Mouse (Mus musculus): ENCODE measurements around the gene Cnp. TPM values are rescaled to one million over a fixed set of nuclear protein-coding genes. Genes with fewer than 3 reads are reported as not detected.

The Cnp gene
- 32.8 TPM for polyA plus RNA-seq (2014; fragmentation: Illumina TruSeq; extraction: RNeasy Lipid Tissue Mini Kit (QIAGEN cat#74804); ENCODE audit: insufficient read depth, low read depth, low replicate concordance)

DNA sequence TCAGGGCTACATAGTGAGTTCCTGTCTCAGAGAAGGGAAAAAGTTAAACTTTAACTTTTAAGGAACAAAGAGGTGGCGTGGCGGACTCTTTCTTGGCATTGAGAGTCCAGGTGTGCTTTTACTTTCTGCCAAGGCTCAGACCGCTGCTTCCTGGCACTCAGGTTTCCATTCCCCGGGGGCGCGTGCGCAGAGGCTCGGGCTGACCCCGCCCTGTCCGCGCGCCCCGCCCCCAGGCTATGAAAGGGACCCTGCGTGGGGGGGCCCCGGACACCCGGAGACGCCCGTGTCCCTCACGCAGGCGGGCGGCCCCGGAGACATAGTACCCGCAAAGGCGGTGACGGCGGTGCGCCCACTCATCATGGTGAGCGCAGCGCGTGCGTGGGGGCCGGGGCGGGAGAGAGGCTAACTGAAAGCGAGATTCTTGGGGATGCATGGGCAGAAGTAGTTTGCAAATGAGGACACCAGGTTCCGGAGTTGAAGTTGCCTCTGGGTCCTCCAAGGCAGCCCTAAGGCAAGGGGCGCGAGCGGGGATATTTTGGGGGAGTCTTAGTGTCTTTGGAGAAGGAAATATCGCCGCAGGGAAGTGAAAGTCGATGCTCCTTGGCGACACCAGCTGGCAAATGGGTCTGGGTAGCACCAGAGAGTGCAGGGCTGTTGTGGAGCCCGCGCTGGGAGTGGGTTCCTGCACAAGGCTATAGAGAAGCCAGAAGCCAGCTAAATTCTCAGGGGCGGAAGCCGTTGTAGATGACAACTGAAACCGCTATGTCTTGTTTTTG lies at the start of gene Cnp:
Gene Cnp (plus strand): TSS at position 197 of the 776 bp plus-strand sequence.

DNA sequence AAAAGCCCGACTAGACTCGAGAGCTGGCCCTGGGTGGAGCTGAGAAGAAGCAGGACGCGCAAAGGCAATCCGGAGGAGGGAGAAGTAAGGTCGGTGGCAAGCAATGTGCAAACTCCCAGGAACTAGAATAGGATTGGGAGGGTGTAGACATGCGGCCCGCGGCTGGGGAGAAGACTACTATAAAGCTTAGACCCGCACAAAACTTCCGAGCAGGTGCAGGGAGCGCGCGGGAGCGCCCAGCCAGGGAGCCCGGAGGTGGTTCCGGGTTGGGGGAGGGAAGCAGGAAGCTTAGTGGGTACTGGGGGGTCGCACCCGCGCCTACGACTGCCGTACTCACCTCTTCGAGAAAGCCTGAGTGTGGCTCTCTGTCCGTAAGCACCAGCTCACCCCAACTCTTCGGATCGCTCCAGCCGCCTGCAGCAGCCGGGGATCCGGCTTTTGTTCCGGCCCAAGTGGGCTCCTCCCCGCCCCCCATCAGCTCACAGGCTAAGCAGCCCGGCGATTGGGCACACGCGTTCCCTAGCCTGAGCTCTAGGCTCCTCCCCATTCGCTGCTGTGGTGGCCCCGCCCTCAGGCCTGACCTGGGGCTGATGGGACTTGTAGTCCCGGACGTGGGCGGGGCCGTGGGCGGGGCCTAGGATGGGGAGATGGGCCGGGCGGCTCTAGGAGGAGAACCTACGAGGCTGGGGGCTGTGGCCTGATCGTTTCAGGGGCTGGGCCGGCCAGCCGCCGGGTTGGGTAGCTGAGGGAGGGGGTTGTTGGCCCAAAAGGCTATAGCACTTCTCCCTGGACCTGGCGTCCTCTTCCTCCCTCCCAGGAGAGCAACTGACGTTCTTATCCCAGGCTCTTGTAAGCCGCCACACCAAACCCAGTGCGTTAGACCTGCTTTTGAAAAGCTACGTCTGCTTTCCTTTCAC lies 47.0 kb upstream of the Cnp start, which contains the start of gene Acly:
Gene Acly (minus strand): TSS at position 543 of the 917 bp plus-strand sequence.

DNA sequence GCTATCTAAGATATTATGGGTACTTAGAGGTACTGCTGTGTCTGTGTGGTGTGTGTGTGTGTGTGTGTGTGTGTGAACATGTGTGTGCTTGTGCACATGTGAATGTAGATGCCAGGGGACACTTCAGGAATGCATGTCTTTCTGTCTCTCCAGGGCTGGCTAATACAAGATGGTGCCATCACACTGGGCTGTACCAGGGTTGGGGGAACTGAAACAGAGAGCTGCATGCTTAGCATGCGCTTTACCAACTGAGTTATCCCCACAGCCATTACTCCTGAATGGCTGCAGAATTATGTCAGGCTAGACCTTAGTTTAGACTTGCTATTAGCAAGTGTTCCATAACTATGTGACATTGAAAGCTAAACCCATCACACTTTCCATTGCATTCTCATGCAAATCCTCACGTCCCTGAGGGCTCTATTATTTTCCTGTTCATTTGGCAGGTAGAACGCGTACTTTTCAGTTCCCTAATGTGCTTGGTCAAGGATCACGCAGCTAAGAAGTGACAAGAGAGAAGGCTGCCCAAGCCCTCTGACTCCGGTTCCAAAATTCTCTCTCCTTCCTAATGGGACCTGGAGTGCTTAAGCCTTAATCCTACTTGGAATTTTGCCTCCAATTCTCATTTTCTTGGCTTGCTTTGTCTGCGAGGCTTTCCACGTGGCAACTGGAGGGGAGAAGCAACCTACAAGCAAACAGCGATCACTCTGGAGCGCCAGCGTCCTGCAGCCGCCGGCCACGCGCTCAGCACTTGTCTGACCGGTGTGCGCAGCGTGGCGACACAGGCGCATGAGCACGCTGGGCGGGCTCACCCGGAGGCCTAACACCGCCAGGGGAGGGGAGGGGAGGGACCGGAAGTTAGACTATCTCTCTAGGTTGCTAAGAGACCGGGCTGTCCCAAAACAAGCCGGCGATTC lies 29.6 kb upstream of the Cnp start, which contains the start of gene Ttc25:
Gene Ttc25 (plus strand): TSS at position 776 of the 914 bp plus-strand sequence.

DNA sequence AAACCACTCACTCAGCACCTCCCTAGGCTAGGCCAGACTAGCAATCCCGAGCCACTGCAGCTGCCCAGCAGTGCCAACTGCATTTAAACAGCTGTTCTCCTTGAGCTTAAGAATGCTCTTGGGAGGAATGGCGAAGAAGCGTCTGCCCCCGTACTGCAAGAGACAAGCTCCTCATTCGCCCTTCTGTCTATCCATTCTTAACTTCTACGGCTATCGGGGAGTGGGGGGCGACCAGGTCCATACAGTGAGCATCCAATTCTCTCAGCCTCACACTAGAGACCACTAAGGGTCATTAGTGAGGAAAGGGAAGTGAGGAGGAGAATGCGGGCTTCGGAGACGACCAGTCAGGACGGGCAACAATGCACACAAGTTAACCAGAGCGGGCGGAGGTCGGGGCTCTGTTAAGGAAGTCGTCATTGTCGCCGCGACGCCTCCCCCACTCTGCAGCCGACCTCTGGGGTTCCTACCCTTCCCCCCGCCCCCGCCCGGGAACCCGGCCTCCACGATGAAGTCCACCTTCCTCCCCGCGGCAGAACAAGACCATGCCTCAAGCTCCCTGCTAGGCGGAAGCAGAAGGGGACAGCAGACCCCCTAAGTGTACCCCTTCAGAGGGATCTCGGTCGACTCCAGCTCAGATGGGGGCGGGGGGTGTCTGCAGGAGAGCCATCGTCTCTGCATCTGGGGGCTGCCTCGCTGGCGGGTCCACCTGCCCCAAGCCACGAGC lies 44.2 kb downstream of the Cnp start, which contains the start of gene Nkiras2:
Gene Nkiras2 (plus strand): TSS at position 484 of the 724 bp plus-strand sequence.

DNA sequence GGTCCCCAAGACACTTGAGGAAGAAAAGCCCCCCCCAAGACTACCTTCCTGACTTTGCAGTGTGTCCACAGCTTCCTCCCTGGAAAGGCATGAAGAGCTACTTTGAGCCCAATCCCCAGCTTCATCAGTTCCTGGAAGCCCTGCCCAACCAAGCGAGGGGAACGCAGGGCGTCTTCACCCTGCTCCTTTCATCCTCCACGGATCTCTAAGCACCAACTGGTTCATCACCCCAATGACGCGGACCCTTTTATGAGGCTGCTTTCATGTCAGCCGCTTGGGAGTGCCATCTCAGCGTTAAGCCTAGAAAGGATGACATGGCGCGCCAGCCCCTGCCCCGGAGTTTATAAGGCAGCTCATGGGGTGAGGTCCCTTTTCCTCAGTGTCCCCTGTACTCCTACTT lies 45.3 kb downstream of the Cnp start, which contains the start of gene Dnajc7:
Gene Dnajc7 (minus strand): TSS at position 187 of the 400 bp plus-strand sequence.

Other genes starting within 250 kb of the Cnp start
- gene Gast, start 240.5 kb upstream of the Cnp start, polyA plus RNA-seq (2014; fragmentation: Illumina TruSeq; extraction: RNeasy Lipid Tissue Mini Kit (QIAGEN cat#74804); ENCODE audit: insufficient read depth, low read depth, low replicate concordance), result not detected
- 5.0 TPM for gene Hap1, start 218.8 kb upstream of the Cnp start, polyA plus RNA-seq (2014; fragmentation: Illumina TruSeq; extraction: RNeasy Lipid Tissue Mini Kit (QIAGEN cat#74804); ENCODE audit: insufficient read depth, low read depth, low replicate concordance)
- 137 TPM for gene Jup, start 177.1 kb upstream of the Cnp start, polyA plus RNA-seq (2014; fragmentation: Illumina TruSeq; extraction: RNeasy Lipid Tissue Mini Kit (QIAGEN cat#74804); ENCODE audit: insufficient read depth, low read depth, low replicate concordance)
- gene P3h4, start 160.1 kb upstream of the Cnp start, polyA plus RNA-seq (2014; fragmentation: Illumina TruSeq; extraction: RNeasy Lipid Tissue Mini Kit (QIAGEN cat#74804); ENCODE audit: insufficient read depth, low read depth, low replicate concordance), result 15.4 TPM
- 15.4 TPM for gene Fkbp10, start 159.2 kb upstream of the Cnp start, polyA plus RNA-seq (2014; fragmentation: Illumina TruSeq; extraction: RNeasy Lipid Tissue Mini Kit (QIAGEN cat#74804); ENCODE audit: insufficient read depth, low read depth, low replicate concordance)
- 29.2 TPM for gene Nt5c3b, start 133.1 kb upstream of the Cnp start, polyA plus RNA-seq (2014; fragmentation: Illumina TruSeq; extraction: RNeasy Lipid Tissue Mini Kit (QIAGEN cat#74804); ENCODE audit: insufficient read depth, low read depth, low replicate concordance)
- gene Klhl10, start 133.0 kb upstream of the Cnp start, polyA plus RNA-seq (2014; fragmentation: Illumina TruSeq; extraction: RNeasy Lipid Tissue Mini Kit (QIAGEN cat#74804); ENCODE audit: insufficient read depth, low read depth, low replicate concordance), result 0.20 TPM
- 1.3 TPM for gene Klhl11, start 102.2 kb upstream of the Cnp start, polyA plus RNA-seq (2014; fragmentation: Illumina TruSeq; extraction: RNeasy Lipid Tissue Mini Kit (QIAGEN cat#74804); ENCODE audit: insufficient read depth, low read depth, low replicate concordance)
- gene Acly, start 46.9 kb upstream of the Cnp start, polyA plus RNA-seq (2014; fragmentation: Illumina TruSeq; extraction: RNeasy Lipid Tissue Mini Kit (QIAGEN cat#74804); ENCODE audit: insufficient read depth, low read depth, low replicate concordance), result 75.1 TPM
- 4.2 TPM for gene Ttc25, start 29.3 kb upstream of the Cnp start, polyA plus RNA-seq (2014; fragmentation: Illumina TruSeq; extraction: RNeasy Lipid Tissue Mini Kit (QIAGEN cat#74804); ENCODE audit: insufficient read depth, low read depth, low replicate concordance)
- gene Nkiras2, start 44.3 kb downstream of the Cnp start, polyA plus RNA-seq (2014; fragmentation: Illumina TruSeq; extraction: RNeasy Lipid Tissue Mini Kit (QIAGEN cat#74804); ENCODE audit: insufficient read depth, low read depth, low replicate concordance), result 24.8 TPM
- gene Dnajc7, start 45.3 kb downstream of the Cnp start, polyA plus RNA-seq (2014; fragmentation: Illumina TruSeq; extraction: RNeasy Lipid Tissue Mini Kit (QIAGEN cat#74804); ENCODE audit: insufficient read depth, low read depth, low replicate concordance), result 119 TPM
- 0.08 TPM for gene Zfp385c, start 117.6 kb downstream of the Cnp start, polyA plus RNA-seq (2014; fragmentation: Illumina TruSeq; extraction: RNeasy Lipid Tissue Mini Kit (QIAGEN cat#74804); ENCODE audit: insufficient read depth, low read depth, low replicate concordance)
- 5.6 TPM for gene Dhx58, start 129.4 kb downstream of the Cnp start, polyA plus RNA-seq (2014; fragmentation: Illumina TruSeq; extraction: RNeasy Lipid Tissue Mini Kit (QIAGEN cat#74804); ENCODE audit: insufficient read depth, low read depth, low replicate concordance)
- 10.8 TPM for gene Kat2a, start 137.6 kb downstream of the Cnp start, polyA plus RNA-seq (2014; fragmentation: Illumina TruSeq; extraction: RNeasy Lipid Tissue Mini Kit (QIAGEN cat#74804); ENCODE audit: insufficient read depth, low read depth, low replicate concordance)
- gene Hspb9, start 138.9 kb downstream of the Cnp start, polyA plus RNA-seq (2014; fragmentation: Illumina TruSeq; extraction: RNeasy Lipid Tissue Mini Kit (QIAGEN cat#74804); ENCODE audit: insufficient read depth, low read depth, low replicate concordance), result not detected
- 143 TPM for gene Rab5c, start 163.3 kb downstream of the Cnp start, polyA plus RNA-seq (2014; fragmentation: Illumina TruSeq; extraction: RNeasy Lipid Tissue Mini Kit (QIAGEN cat#74804); ENCODE audit: insufficient read depth, low read depth, low replicate concordance)
- 0.27 TPM for gene Kcnh4, start 185.0 kb downstream of the Cnp start, polyA plus RNA-seq (2014; fragmentation: Illumina TruSeq; extraction: RNeasy Lipid Tissue Mini Kit (QIAGEN cat#74804); ENCODE audit: insufficient read depth, low read depth, low replicate concordance)
- not detected for gene Hcrt, start 188.0 kb downstream of the Cnp start, polyA plus RNA-seq (2014; fragmentation: Illumina TruSeq; extraction: RNeasy Lipid Tissue Mini Kit (QIAGEN cat#74804); ENCODE audit: insufficient read depth, low read depth, low replicate concordance)
- 9.3 TPM for gene Ghdc, start 196.1 kb downstream of the Cnp start, polyA plus RNA-seq (2014; fragmentation: Illumina TruSeq; extraction: RNeasy Lipid Tissue Mini Kit (QIAGEN cat#74804); ENCODE audit: insufficient read depth, low read depth, low replicate concordance)